Mouse (Mus musculus): ENCODE measurements around the gene Lacc1.
A peak's percentile ranks its signal among the peaks of the same experiment; 100 is the strongest.
"Not testable (repeated sequence)": the region's sequence is repeated elsewhere in the genome, so short reads cannot be mapped to it uniquely, and the experiment has no call there.

Gene Lacc1

DNA sequence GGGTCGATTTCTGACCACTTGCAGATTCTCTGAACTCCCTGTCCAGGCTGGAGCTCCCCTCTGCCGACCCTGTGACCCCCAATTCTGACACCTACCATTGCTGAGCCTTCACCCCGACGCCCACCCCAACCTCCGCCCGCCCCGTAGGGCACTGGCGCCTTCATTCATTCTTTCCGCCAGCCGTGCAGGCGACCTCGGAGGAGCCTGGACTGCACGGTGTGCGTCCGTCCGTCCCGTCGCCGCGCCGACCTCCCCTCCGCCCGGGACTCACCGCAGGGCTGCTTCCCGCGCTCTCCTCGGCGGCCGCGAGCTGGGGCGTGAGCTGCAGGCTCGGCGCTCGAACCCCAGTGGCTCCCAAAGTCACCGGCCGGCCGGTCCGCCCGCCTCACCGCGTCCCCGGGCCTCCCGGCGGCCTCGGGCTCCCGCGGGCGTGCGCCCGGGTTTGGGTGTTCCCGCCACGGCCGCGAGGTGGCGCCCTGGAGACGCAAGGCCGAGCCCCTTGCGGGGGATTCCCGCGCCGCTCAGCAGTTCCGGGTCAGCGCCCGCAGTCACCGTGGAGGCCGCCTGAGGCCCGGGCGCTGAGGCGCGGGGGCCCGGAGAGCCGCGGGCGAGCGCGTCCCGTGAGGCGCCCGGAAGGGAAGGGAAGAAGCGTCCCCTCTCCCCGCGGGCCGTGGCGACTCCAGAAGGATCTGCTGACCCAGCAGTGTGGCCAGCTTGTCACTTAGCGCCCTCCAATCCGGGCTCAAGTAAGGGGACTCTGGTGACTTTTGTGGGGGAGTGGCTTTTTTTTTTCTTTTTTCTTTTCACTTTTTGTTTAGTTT is at the start of gene Lacc1, which contains the start of gene Ccdc122:
Gene Lacc1, minus strand, starts transcription at position 679 of the 821 bp plus-strand sequence.
Gene Ccdc122, plus strand, starts transcription at position 547 of the 821 bp plus-strand sequence.
- DNase-seq: peak; percentile 84

DNA sequence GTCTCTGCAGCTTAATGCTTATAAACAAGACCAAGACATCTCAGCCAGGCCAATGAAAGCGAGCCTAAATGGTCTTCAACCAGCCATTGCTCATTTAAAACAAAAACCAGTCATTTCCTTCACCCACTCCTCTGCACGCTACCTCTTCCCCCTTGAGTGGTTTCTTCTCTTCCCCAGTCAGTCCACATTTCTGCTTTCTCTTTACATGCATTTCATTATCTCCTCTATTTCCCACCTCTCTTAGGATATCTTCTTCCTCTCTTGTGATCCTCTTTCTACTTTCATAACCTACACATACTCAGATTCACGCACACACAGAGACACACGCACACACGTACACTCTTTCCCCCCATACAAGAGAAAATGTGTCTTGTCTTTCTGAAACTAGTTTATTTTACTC is 44.5 kb upstream of the Lacc1 start:
- DNase-seq: no peak

GRCm38 (mm10) chr14:77069361-77069760 is 32.7 kb upstream of the Lacc1 start:
- DNase-seq: no peak

DNA sequence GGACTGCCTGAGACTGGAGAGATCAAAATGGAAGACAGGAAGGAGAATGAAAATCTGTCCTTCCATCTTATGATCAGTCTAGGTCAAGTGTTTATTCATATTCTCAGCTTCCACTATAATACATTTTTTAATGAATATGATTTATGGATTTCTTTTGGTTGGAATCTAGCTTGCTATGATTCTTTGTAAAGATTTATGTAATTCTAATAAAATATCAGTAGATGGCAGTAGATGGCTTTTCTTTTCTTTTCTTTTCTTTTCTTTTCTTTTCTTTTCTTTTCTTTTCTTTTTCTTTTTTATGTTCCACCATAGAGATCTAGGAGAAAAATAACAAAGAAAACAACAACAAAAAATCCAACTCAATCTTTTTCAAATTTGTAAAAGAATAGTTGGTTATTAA is 16.6 kb upstream of the Lacc1 start:
- no peak for DNase-seq

DNA sequence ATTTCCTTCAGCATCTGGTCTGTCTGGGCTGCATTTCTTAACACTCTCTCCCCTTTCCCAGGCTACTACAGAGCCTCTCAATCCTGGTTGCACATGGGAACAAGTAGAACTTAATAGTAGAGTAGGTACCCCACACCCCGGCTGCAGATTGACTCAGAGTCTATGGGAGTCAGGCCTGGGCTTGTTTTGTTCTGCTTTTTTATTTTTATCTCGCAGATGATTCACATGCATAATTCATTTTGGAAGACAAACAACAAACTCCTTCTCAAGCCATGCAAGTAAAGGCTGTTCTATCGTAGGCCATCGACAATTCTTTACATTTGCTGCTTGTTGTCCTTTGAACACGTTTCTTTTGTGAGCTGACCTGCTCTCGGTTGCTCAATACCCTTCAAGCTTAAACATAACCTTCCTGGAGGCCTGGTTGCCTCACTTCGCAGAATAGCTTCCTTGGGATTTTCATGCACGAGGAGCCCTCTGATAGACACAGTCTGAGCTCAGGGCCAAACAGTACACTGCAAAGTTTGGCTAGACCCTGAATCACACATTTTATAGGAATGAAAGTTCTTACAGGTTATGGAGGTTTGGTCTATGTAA is 1.2 kb upstream of the Lacc1 start:
- DNase-seq: no peak

DNA sequence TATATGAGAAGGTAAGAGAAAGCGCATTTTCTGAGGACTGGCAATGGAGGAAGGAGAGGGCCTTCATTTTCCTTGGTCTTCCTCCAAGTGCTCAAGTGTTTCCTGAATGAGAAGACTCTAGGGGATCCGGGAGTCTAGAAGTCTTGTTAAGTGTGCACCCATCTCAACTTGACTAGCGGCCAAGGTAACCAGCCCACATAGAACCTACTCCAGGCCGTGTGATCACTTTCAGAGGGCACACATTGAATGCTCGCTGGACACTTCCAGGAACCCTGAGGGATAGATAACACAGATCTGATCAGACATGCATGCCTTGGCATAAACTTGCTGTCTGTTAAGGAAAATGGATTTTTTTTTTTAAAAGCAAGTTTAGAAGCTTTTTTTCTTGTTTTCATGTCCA is 626 bp upstream of the Lacc1 start:
- no peak for DNase-seq

DNA sequence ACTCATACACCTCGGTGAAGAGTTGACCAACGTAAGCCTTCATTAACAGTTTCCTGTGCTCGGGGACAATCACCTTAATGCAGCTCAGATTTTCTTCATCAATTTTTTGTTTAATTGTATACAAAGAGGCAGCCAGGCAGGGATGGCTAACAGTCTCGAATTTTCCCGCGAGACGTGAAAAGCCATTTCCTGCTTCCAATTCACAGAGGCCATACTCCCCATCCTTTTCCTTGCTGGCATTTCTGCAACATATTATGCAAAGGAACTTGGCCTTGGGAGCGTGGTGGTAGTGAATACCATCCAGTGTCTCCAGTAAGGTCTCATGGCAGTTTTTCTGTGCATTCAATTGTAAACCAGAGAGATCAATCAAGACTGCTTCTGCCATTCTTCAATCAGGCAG is 1.7 kb downstream of the Lacc1 start:
- no peak for DNase-seq

GRCm38 (mm10) chr14:77034175-77034915 is 2.4 kb downstream of the Lacc1 start:
- no peak for DNase-seq

- DNase-seq: no peak
These were observed 3.3 kb downstream of the Lacc1 start for GRCm38 (mm10) chr14:77033391-77033790.

DNA sequence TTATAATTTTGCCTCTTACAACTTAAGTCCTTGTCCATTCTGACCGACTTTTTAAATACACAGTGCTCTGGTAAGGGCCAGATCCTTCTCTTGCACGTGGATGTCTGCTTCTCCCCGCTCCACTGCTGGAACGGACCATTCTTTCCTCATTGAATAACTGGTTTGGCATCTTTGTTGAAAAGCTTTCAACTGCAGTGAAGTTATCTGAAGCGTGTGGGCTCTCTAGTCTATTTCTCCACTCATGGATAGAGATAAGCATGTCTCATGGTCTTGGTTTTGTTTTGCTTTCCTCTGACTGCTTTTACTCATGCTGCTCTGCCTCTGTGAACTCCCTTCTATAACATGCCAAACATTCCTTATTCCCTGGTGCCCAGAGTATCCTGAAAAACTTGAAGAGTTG is 4.3 kb downstream of the Lacc1 start:
- no peak for DNase-seq

GRCm38 (mm10) chr14:77030808-77031207 is 5.9 kb downstream of the Lacc1 start:
- no peak for DNase-seq

- no peak for DNase-seq
These were observed 7.2 kb downstream of the Lacc1 start for GRCm38 (mm10) chr14:77029319-77030054.

- no peak for DNase-seq
These were observed 12.2 kb downstream of the Lacc1 start for GRCm38 (mm10) chr14:77024499-77024898.

GRCm38 (mm10) chr14:77017211-77017610 is 19.5 kb downstream of the Lacc1 start:
- no peak for DNase-seq

- not testable (repeated sequence) for DNase-seq
These were observed 19.9 kb downstream of the Lacc1 start for GRCm38 (mm10) chr14:77016783-77017182.

- DNase-seq: peak; percentile 81
These were observed 24.9 kb downstream of the Lacc1 start for GRCm38 (mm10) chr14:77011804-77012203.

DNA sequence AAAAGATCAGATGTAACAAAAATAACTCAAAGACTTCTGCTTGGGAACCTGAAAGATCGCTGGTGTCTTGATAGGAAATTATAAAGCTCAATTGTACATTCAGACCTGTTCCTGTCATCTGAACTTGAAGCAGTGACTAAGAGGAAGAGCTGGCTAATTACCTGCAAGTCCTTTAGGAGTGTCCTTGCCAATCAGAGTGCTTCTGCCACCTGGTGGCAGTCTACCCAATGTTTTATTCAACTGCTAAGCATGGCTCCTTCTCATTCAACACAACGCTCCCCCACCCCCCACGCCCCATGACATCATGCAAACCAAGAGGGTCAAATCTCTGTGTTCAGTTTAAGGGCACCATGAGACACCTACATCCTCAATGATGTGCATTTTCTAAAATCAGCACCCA is 28.5 kb downstream of the Lacc1 start:
- peak; percentile 87 for DNase-seq

DNA sequence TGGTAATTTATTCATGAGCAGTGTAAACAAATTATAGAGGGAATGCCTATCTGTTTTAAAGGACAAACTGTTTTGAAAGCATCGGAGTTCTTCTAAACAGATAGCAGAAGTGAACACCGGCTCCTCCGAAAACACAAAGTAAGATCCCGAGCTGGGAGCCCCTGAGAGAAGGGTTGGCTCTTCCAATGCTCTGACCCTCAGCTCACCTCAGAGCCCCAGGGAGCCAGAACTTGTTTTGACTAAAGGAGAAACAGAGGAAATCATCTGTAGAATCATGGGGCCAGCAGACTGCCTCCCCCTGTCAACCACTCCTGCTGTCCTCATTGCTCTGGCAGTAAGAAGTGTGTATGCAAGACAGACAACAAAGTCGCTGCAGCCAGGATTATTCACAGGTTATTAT is 31.1 kb downstream of the Lacc1 start:
- no peak for DNase-seq

DNA sequence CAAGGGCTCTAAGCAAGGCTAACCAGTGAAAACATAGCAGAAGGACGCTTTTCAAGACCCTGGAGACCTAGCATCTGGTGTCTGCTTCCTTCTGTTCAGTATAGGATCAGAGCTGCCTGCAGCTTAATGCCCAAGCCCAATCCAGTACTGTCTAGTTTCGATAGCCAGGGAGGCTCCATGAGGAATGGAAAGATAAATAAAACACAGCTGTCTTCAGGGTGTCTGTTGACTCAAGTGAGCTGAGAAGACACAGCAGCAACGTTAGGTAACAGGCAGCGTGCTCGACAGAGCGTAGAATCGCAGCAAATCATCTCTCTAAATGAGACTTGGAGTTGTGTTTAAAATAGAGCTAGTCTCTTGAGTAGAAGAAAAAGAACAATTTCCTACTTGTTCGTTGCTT is 32.0 kb downstream of the Lacc1 start:
- DNase-seq: peak; percentile 30

GRCm38 (mm10) chr14:76990351-76990750 is 46.4 kb downstream of the Lacc1 start:
- DNase-seq: not testable (repeated sequence)

DNA sequence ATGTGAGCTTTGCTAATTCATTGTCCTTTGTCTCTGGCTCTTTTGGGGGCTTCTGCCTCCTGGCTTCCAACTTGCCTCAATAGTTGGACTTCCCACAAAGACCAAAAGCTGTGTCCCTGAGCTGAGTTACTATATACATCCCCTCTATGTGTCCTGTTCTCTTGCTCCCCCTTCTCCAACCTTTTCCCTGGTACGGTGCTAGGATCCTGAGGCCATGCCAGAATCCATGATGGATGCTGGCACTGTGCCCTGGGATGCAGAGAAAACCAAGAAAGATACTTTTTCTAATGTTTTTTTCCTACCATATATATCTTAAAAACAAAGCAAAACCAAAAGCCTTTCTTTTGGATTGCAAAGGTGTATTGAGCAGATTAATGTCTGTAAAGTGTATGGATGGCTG is 54.9 kb downstream of the Lacc1 start:
- DNase-seq: no peak

DNA sequence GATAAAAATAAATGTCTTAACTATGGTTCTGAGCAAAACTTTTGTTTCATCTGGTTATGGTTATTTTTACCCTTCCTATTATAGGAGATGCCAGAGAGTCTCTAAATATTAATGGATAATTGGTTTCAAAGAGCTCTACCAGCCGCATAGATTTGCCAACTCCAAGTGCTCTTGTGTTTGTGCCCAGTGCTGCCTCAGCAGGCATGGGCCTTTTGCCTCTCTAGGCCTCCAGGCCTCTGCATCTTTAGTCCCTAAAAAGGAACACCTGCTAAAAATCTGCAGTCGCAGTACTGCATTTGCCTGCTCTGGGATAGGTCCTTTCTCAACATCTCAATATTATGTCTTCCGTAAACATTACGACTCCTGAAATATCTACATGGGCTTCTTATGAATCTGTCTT is 55.5 kb downstream of the Lacc1 start:
- DNase-seq: no peak

DNA sequence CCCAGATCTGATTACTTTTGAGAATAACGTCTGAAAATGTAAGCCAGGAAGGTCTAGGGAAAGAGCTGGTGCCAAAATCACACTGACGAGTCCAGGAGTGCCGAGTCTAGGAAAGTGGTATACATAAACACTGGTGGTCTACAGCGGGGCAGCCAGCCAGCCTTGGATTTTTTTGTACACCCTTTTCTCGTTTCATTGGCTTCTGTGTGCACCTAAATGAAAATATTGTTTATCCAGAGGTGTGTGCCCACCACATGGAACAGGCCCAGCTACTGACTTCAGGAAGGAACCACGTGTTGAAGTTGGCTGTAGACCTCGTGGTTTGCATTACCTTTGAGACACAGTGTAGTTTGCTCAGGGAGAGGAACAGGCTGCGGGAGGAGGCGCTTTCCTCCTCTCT is 57.1 kb downstream of the Lacc1 start:
- no peak for DNase-seq
